Mouse (Mus musculus) urinary bladder, postnatal 25 days (tissue): ENCODE measurements at regions not wholly inside any gene's neighbourhood (a gene's known extent, or its start where the extent isn't known, plus 50 kb on each side); places are given as distances from the start of the nearest gene placed in this dataset.
"Not testable (repeated sequence)": the region's sequence is repeated elsewhere in the genome, so short reads cannot be mapped to it uniquely, and the experiment has no call there.

Source experiments
- DNase-seq: peaks from one replicate; pipeline ENCODE4 v3.0.0; 2022; ENCODE audit warnings: low spot score

DNA sequence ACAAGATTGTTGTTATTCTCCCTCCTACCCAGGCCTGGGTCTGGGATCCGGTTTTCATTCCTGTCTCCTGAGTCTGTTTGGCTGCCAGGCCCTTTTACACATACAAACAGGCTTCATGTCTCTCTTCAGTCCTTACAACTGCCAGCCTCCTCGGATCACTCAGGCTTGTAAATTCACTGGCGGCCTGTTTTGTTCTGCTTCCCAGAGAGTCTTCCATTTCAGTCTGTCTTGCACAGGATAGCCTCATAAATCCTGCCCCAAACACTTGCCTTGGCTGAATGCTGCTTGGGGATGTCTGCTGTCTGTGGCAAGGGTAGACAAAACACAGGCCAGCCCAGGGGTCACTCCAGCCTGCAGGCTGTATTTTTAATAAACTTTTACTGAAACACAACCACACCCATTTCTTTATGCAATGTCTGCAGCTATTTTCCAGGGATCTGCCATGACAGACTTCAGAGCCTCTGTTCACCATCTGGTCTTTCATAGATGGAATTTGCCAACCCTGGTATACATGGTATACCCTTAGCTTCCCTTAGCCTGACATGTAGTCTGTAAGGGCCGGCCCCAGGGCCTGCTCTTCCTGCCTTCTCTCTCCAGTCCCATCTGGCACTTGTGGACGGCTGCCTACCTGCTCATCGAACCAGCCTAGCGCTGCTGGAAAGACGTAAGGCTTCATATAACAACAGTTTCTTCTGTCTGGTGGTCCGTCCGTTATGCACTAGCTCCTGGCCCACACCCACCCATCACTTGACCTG, 149.0 kb upstream of the Mocs1 start:
- no peak for DNase-seq

DNA sequence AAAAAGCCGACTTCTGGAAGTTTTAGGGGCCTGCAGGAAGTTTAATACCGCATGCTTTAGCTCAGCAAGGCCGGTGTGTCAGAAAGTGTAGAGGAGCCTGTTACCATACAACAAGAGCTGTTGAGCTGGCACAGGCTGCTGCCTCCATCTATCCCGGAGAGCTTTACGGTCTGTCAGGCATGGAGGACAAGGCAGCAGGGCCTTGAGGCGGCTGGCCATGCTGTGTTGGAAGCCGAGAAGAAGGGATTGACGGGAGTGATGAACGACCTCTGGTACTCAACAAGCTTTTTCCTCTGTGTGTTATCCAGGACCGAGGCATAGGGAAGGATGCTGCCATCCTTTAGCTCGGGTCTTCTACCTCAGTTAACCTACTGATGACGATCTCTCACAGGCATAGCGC, 146.8 kb upstream of the Mocs1 start:
- DNase-seq: no peak

DNA sequence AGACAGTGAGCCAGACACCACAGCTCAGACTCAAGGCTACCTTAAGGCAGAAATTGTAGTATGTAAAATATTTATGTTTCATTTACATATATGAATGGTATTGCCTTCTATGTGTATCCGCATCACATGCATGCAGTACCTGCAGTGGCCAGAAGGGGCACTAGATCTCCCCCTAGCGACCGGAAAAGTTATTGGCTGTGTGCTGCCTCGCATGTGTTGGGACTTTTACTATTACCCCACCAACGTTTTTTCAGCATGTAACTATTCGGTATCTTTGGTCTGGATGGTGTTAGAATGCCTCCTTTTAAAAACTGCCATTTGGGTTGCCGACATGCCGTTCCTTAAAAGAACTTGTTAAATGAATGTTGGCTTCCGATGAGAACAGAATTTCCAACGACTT, 145.7 kb upstream of the Mocs1 start:
- no peak for DNase-seq

DNA sequence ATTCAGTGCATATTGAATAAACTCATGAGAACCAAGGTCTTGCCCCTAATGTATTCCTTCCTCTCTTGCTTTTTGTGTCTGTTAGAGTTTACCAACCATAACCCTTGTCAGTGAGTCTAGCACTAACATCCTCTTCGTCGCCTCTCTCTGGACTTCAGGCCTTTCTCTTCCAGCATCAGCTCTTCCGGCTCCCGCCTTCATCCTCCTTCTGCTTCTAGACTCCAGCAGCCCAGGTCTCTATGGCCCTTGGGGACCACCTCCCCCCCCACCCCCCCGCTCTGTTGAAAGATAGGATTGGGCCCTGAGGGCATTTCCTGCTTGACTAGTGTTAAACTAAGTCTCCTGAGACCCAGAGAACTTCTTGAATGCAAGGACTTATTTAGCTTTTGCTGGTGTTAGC, 144.7 kb upstream of the Mocs1 start:
- DNase-seq: no peak

DNA sequence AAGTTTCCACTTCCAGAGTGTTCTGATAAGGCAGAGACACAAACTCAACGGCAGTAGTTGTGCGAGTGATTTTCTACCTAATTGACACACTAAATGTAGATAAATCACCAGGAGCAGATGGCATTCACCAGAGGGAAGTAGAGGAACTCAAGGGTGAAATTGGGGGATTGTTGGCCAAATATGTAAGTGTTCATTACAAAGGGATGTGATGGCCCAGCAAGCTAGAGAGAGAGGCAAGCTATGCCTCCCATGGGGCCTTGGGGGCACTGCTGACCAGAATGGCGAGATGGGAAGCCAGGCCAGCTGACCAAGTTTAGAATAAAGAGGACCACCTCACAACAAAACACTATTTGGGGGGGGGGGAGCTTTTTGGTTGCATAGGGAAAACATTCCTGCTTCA, 136.5 kb upstream of the Mocs1 start:
- DNase-seq: no peak

DNA sequence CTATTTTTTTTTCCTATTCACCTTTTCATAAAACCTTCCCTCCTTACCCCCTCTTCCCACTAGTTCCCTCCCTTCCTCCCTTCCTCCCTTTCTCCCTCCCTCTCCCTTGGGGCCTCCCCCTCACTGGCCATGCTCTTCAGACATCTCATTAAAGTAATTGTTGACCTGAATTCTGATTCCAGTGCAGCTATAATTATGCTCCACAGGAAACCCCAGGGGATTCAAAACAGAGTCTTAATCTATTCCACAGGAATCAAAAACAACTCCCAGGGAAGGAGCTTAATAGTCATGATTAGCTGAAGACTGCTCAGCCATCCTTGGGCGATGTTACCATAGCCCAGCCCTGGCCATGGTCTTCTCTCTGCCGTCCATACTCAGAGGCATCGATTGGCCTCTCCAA, 123.7 kb upstream of the Mocs1 start:
- no peak for DNase-seq

DNA sequence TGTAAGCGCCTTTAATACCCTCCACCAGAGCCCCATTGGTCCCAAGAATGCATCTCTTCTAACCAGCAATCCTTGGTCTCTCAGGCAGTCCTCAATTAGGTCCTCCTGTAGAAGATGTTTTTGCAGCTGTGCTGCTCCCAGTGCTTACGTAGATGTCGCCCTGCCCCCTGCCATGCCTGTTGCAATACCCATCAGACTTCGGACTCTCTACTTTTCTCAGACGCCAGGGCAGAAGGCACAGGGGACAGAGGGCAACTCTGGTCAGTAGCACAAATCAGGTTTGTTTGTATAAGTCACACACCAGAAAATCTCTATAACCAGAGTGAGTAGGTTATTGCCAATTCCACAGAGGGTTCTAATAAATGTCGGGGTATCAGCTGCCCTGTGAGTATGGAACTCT, 123.0 kb upstream of the Mocs1 start:
- DNase-seq: no peak

DNA sequence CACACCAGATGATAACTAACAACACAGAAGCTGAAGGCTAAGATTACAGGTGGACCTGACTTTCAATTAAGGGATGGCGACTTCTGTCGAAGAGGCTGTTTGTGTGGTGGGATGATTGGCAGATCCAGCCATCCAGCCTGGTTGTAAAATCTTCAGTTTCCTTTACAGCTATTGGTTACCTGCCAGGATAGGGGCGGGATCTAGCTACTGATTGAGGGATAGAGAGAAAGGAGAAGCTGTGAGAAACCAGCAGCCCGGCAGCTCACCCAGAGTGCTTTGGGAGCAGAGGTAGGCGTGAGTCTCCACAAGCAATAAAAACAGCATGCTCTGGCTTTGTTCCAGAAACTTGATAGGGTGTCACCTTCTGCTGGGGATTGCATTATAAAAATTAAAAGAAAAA, 119.1 kb upstream of the Mocs1 start:
- no peak for DNase-seq

DNA sequence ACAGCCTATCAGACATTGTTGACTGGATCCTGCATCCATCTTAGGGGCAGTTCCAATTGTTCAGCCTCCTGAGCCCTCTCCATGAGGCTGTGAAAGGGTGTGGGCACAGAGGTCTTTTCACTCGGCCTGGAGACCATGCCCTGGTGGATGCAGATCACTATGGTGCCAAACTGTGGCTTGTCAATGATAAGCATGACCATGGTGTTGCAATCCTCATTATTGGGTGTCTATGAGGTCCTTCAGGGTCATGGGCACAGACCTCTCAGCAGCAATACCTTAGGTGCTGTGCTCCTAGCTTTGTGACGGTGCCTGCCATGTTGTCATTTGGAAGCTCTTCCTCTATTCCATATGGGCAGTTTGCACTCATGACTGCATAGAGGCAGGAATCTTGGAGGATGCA, 114.0 kb upstream of the Mocs1 start:
- DNase-seq: no peak

DNA sequence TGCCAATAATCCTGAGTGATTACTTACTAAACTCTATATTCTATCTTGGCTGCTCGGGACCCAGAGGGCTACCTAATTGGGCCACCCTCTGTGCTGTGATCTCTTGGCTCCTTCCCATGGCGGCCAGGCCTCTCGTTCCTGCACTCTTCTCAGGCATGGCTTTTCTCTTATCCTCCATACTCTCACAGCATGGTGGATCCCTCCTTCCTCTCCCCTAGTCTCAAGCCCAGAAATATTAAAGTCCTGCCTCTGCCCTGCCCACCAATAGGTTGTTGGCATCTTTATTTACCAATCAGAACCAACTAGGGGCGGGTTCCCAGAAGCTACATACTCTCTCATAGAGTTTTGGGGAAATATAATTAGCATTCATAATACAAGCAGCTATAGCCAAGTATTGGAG, 100.6 kb upstream of the Mocs1 start:
- no peak for DNase-seq

DNA sequence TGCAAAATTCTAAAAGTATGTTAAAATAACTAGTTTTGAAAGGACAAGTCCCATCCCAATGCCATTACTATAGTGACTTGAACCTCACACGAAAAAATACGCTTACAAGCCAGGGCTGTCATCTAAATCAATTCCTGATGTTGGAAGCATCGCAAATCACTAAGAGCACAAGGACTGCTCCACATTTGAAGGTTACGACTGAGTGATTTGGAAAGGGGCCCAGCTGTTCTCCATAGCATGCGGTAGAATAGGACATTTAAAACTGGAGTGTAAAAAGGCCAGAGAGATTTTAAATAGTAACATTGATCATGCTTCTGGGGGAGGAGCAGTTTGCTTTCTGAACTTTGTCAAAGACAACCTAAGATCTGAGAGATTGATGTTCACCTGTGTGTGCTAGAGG, 92.8 kb upstream of the Mocs1 start:
- no peak for DNase-seq

DNA sequence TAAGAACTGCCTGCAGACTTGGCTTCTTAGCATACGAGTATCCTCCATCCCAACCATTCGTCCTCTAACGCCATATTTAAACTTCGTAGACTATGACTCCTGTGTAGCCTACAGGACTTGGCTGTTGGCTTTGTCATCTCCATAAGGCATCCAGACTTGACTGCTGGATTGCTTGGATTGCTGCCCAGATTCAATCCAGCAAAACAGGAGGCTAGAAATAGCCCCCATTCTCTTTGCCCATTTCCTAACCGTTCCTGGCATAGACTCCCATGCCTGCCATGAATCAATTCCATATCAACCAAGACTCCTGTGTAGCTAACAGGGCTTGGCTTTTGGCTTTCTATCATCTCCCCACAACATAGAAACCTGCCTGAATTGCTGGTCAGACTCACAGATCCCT, 90.3 kb upstream of the Mocs1 start:
- DNase-seq: no peak

DNA sequence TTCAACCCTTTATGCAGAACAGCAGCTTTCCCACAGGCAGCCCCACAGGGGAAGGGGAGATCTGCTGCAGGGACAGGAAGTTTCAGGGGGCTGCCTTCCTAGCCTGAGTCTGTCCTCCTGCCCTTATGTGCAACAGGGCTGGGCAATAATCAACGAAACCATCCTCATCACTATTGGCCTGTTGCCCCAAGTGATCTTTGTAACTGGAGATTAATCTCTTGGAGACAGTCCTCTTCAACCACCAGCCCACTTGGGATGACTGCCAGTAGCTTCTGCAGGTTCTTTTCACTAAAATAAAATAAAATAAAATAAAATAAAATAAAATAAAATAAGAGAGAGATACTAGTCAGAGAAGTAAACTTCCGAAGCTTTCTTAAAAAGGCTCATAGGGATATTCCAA, 85.5 kb upstream of the Mocs1 start:
- DNase-seq: no peak

DNA sequence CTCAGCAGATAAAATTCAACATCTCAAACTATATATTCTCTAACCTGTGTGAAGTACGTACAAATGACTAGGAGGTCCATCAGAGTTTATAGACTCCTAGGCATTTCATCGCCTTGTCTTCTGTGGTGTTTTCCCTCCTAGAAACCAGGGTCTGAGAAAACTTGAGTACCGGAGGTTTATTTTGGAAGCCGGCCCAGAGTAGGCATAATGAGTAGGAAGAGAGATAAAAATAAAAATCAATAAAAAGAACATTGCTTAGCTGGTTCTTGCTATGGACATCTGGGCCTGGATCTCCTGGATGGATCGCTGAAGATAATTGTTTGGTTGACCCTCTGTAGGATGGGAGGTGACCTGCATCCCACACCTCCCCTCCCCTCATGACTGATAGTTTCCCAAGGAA, 81.5 kb upstream of the Mocs1 start:
- DNase-seq: no peak

DNA sequence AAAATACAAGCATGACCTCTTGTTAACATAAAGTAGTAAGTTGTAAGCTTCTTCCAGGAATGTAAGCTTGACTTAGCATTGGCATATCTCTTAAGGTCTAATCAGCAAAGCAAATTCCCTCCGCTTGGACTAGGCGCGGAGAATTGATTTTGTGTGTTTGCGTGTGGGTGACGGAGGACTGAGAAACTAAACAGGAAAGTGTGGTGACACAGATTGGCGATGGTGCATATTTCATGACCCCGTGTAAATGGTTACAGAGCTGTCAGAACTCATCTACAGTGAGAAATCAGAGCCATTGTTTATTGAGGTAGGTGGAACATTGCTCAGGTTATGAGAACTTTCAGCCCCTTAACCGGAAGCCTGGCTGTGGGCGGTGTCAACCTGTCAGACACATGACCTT, 78.8 kb upstream of the Mocs1 start:
- DNase-seq: no peak

DNA sequence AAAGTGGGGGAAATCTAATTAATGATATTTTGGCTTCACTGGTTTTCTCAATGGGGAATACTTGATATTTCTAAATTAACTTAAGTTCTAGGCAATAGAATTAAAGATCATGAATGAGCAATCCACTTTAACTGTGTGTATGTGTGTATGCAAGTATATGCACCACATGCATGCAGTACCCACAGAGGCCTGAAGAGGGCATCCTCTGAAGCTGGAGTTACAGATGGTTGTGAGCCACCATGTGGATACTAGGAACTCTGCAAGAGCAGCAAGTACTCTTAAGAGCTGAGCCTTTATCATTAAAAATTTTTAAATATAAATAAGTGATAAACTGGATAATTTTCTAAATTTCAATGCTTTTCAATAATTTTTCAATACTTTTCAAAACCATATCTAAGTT, 69.0 kb upstream of the Mocs1 start:
- no peak for DNase-seq

DNA sequence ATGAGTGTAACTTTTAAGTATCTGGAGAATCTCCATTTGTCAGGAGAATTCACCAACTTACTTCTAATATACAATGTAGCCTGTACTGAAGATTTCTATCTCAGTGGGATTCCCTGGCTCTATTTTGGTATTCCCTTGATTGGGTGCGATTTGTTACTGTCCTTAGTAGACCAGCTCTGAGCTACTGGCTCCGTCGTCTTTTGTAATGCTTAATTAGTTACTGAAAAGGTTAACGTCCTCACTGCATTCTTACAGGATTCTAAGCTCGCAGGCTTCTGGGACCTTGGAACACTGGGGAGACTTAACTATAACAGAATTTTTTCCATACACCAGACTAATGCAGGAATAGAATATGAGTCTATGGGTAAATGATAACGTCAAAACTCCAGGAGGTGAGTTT, 67.9 kb upstream of the Mocs1 start:
- DNase-seq: not testable (repeated sequence)

DNA sequence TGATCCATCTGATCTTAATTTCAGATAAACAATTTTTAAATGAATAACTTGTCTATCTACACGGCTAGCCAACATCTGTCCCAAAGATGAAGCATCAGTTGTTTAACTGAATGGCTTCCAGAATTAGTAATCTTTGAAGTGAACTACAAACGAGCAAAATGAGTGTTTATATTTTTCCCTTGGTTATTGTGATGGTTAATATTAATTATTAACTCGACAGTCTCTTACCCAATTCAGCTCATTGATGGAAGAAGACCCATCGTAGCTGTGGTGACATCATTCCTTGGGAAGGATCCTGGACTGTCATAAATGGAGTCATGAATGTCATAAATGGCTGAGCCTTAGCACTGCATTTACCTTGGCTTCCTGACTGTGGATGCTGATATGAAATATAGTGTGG, 60.4 kb upstream of the Mocs1 start:
- no peak for DNase-seq

DNA sequence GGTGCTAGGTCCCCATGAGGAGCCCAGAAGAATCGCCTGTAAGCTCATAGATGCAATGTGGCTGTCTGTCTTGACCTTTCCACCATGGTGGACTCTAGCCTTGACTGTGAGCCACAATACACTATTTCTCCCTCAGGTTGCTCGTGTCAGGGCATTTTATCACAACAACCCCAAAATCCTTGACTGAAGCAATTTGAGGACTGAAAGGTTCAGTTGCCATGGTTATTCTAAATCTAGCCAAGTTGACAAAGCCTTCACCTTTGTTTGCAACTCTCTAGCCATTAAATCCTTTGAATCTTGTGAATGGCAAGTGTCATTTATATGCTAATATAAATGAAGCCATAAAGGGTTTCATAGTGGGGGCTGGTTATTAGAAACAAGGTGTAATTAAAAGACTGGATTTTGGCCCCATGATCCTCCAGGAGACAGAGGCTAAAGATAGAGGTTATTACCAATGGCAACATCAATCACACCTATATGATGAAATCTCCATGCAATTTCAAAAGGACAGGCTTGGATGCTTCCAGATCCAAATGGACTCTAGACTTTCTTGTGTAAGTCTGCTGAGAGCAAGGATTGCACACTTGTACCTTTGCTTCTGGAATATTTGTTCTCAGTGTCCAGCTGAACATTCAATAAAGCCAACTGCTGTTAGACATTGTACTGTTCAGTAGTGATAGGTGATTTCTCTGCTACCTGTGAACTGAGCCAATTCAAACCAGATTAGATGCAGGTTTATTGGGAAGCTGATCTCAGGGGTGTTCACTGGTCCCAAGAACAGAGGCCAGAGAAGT, 59.5 kb upstream of the Mocs1 start:
- DNase-seq: no peak

DNA sequence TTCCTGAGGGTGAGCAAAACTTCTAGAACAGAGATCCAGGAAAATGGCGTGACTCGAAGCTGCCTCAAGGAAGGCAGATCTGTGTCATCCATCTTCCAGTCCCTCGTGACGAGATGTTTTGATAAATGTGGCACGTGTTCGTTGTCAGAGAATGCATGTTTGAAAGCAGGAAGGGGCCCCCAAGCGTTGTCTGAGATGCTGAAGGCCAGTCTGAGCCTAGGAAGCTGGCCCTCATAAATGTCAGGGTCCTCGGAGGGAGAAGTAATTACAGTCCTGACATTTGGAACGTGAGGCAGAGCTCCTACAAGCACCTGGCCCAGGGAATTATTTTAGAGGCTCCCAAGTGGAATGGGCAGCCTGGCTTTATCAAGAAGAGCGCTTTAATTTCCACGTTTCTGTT, 50.5 kb upstream of the Mocs1 start:
- no peak for DNase-seq
